Mouse (Mus musculus): ENCODE data around the gene Eif2ak4.

The Eif2ak4 gene

DNA sequence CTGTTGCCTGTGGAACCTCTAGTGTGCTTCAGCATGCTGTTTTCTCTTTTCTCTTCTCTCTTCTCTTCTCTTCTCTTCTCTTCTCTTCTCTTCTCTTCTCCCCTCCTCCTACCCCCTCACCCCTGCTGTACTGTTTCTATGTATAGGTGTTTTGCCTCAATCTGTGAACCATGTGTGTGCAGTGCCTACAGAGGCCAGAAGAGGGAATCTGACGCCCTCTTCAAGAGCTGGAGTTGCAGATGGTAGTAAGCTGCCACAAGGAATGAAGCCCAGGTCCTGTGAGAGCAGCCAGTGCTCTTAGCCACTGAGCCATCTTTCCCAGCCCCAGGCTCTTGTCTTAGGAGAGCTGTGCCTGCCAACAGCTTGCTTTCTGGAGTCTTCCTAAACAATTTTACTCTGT lies 78.2 kb downstream of the Eif2ak4 start:
- DNase-seq, result no peak

DNA sequence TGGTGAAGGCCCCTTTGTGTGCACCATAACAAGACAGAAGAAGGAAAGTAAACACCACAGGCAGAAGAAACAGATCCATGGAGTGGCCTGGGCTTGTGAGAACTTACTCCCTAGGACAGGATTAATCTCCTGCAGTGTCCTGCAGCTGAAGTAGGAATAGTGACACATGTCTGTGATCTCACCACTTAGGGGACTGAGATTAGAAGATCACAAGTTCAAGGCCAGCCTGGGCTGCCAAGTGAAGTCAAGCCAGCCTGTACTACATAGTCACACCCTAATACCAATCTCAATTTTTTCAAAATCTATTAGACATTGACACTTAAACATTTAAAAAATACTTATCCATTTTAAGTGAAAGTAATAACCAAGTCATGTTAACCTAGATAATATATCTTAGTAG lies 79.9 kb downstream of the Eif2ak4 start:
- DNase-seq, result no peak

DNA sequence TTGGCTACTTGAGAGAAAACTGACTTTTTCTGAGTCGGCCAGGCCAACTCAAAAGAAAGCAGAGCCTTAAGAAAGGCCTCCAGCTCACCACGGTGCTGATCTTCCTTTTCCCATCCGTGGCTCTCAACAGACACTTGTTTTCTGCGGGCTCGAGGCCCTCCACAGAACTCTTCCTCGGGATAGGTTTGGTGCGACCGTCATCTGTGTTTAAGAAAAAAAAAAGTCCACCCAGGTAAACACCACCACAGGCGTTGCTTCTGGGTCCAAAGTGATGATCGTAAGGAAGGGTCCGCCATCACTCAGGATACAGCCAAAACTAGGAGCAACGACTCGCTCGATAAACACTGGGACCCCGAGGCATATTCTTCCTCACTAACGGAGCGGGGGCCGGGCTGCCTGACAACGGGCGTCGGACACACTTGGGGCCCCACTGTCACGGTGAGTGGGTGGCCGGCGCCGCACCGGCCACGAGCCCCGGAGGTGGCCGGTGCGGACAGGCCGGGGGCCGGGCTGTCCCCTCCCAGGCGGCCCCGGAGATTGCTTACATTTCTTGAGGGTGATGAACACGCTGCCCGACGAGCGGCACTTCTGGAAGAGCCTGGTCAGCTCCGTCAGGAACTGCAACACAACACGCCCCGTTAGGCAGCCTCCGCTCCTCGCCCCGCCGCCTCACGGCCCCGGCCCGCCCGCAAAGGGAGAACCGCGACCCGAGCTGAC lies 90.6 kb downstream of the Eif2ak4 start:
- DNase-seq, result no peak

DNA sequence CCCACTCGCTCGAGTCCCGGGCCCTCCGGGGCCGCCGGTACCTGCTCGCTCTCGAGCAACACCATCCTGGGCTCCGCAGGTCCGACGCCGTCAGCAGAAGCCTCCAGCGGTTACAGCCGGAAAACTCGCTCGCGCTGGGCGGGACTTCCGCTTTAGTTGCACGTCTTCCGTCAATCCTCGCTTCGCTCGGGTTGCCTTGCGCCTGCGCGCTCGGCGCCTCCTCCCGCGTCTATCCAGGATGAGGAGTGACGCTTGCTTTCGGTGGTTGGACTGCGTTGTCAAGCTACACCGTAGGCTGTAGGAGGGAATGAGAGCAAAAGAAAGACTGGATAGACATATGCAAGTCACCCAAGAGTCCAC lies 91.1 kb downstream of the Eif2ak4 start, which contains the start of gene Srp14:
Srp14 (minus strand) TSS at position 162 of the 360 bp plus-strand sequence.
- DNase-seq, result peak; percentile 96

DNA sequence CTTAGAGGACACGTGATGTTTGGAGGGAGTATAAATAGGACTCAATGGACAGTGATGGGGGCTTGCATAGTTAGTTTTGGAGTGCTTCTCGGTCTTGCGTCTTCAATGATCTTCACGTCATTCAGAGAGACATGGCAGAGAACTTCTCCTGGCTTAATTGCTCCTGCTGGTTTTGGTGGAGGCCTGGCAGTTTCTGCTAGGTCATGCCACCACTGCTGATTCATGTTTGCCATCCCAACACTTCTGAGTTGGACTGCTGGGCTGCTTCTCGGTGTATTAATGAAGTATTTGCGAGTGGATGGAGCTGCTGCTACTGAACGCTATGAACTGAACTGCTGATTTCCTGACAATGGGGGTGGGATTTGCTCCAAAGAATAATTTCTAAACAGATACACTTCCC lies 92.5 kb downstream of the Eif2ak4 start:
- no peak for DNase-seq

DNA sequence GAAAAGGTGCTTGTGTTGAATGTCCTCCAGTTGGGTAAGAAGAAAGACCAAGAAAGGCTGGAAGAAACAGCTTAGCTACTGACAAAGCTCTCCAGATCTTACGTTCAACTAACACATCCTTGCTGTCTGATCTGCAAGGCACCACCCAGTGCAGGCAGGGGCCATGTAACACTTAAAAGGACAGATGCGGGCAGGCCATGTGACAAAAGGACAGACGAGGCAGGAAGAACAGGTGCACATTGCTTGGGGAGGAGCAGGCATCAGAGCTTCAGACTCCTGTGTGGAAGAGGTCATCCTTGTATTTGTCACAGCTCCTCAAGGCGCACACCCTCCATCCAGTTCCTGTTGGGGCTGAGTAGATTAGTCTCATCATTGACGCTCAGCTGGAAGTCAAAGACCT lies 94.6 kb downstream of the Eif2ak4 start:
- DNase-seq, result no peak

DNA sequence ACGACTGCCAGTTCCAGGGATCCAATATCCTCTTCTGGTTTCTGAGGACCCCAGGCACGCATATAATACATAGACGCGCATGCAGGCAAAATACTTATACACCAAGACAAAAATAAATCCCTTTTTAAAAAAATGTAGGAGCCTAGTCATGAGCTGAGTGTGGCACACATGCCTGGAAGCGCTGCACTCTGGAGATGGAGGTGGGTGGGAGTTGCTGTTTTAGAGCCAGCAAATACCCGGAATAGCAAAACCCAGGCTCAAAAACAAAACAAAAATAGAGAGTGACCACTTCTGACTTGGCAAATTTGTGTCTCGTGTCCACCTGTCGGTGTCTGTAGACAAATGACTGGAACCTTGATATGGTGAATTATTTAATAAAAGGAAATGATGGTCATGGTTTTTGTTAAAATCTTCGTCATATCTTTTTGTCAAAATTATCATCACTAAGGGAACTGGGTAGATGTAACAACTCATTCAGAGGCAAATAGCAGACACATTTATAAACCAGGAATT lies 96.0 kb downstream of the Eif2ak4 start:
- DNase-seq, result no peak

DNA sequence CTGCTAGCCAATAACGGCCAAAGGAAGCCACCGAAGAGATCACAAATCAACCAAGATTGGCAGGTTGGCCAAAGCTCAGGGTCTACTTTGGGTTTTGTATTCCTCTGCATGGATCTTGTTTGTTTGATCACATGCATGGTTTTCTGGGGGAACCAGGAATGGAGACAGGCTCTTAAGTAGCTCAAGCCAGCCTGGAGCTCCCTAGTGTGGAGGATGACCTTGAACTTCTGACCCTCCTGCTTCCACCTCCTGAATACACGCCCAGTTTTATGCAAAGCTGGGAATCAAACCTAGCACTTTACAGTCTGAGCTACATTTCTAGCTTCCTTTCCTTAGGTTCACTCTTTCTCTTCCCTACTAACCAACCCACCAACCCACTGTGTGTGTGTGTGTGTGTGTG lies 97.0 kb downstream of the Eif2ak4 start:
- DNase-seq, result no peak

DNA sequence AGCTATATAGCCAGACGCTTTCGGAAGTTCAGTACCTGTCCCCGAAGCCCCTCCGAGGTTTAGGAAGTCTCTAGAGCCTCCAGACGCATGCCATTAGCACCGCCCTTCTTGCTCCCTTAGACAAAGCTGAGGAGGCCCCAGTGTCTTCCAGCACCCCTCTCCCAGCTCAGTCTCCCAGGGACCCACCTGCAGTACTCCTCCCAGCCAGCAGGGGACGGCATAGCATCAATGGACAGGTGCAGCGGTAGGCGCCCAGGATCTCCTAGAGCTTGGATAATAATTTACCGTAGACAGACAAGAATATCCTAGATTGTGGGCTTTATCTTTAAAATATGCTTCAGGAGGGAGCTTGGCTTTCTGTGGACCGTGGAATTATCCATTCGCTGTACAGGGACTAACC lies 98.5 kb downstream of the Eif2ak4 start:
- DNase-seq, result peak; percentile 91

DNA sequence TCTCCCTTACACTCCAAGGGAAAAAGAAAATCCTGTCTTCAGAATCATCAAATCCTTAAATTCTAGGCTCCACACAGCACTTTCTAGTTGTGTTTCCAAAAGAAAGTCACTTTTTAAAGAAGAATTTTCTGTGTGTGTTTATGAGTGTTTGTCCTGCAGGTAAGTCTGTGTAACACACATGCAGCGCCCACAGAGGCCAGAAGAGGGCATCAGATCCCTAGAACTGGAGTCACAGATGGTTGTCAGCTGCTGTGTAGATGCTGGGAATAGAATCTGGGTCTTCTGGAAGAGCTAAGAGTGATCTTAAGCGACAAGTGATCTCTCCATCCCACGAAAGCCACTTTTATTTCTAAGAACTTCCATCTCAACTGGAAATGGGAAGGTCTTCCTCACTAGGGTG lies 99.4 kb downstream of the Eif2ak4 start:
- peak; percentile 51 for DNase-seq

DNA sequence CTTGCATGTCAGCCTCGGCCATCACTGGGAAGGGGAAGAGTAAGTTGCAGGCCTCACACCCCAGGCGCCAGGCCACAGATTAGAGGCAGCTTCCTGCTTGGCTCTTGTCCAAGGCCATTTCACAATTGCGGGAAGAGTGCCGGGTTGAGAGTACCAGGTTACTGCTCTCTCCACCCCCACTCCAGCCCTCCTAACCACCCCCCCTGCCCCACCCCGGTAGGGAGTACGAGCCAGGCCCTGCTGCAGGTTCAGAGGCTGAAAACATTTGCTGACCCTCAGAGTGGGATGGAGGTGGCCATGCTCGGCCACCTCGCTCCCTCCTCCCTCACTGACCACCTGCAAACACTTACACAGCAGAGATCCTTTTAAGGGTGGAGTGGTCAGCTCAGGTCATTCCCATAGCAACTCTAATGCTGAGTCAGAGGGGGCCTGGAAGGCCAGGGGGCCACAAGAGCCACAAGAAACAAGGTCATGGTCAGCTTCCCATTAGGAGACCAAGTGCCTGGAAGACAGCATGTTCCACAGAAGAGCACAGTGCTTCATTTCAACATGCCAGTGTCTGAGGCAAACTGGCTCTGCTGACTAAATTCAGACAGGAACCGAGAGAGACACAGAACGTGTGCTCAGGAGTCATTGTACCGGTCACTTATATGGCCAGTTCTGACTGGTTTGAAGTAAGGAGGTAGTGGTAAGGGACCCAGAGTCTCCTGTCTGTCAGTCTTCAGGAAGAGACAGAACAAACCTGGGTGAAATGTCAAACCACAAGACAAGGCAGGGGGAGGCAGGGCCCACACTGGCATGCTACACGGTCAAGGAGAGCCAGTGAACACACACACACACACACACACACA lies 102.0 kb downstream of the Eif2ak4 start:
- peak; percentile 91 for DNase-seq

DNA sequence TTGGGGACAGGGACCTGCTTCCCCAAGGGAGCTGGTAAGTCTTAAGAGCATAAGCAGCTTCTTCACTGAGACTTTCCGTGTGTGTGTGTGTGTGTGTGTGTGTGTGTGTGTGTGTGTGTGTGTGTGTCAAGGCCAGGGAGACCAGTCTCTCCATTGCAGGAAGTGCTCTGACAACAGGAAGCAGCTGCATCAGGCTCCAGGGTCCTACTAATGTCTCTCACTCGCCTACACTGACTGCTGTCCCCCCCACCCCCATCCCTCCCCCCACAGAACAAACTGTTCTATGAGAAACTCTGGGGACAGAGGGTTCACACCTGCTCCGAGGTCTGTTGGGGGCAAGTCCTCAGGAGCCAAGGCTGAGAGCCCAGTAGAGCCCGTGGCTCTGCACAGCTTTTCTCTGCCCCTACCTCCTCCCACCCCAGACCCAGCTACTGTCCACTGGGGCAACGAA lies 102.9 kb downstream of the Eif2ak4 start:
- peak; percentile 66 for DNase-seq

DNA sequence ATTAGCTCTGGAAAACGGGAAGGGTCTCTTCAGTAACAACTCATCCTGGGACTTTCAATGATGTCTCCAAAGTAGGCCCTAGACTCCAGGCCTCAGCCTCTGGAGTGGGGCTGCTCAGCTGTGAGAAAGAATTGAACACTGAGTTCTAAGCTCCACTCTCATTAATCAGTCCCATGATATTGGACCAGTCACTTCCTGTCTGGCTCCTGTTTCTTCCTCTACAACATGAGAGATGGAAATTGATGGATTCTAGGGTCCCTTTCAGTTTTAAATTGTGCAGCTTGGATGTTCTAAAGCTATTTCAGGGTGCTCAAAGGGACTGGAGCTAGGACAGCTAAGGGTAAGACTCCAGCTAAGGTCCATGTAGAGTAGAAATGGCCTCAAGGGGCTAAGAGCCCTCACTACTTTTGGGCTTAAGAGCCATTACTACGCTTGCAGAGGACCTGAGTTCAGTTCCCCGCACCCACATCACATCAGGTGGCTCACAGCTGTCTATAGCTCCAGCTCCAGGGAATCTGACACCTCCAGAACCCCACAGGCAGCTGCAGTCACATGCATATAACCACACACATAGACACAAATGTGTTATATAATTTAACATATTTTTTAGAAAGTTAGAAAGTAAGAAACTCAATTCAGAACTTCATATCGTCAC lies 103.5 kb downstream of the Eif2ak4 start:
- DNase-seq, result no peak

DNA sequence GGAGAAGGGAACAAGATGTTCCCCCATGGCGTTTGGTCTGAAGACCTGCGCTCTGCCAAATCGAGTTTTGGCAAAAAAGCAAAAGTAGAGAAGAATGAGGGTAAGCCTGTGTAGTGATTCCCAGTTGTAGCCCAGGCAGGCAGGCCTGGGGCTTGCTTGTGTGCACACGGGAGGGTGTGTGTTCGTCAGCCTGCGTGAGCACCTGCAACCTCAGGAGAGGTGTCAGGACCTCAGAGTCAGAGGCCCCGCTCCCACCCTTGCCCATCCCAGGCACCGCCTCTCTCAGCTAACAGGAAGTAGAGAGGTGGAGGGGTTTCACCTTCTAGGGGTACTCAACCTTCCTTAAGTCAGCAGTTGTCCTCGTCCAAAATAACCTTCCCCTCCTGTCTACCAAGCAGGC lies 106.6 kb downstream of the Eif2ak4 start:
- no peak for DNase-seq

DNA sequence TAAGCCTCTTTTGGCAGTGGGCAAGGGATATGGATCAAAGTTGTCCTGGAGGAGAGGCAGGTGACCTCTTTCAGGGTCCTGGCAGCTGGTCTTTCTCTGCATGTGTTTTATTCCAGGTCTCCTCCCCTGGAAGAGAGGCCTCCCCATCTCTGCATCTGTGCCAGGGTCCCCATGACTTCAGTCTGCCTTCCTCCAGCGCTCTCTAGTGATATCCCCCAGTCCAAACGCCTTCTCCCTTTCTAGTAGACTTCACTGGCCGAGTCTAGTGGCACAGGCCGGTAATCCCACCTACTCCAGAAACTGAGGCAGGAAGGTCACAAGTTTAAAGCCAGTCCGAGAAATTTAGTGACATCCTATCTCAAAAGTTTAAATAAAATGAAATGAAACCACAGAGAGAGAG lies 109.5 kb downstream of the Eif2ak4 start:
- DNase-seq, result no peak

DNA sequence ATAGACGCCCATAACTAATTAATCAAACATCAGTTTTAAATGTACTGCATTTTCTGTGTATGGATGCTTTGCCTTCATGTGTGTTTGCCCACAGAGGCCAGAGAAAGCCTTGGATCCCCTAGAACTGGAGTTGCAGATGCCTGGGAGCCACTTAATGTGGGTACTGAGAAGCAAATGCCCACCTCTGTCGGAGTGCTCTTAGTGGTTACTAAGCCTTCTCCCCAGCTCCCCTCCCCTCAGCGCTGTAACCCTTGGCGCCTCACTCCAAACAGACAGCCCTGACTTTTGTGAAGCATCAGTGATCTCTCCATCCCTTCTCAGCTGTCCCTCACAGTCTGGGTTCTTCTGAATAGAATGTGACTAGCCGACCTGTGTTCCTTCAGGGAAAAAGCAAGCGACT lies 110.1 kb downstream of the Eif2ak4 start:
- no peak for DNase-seq

DNA sequence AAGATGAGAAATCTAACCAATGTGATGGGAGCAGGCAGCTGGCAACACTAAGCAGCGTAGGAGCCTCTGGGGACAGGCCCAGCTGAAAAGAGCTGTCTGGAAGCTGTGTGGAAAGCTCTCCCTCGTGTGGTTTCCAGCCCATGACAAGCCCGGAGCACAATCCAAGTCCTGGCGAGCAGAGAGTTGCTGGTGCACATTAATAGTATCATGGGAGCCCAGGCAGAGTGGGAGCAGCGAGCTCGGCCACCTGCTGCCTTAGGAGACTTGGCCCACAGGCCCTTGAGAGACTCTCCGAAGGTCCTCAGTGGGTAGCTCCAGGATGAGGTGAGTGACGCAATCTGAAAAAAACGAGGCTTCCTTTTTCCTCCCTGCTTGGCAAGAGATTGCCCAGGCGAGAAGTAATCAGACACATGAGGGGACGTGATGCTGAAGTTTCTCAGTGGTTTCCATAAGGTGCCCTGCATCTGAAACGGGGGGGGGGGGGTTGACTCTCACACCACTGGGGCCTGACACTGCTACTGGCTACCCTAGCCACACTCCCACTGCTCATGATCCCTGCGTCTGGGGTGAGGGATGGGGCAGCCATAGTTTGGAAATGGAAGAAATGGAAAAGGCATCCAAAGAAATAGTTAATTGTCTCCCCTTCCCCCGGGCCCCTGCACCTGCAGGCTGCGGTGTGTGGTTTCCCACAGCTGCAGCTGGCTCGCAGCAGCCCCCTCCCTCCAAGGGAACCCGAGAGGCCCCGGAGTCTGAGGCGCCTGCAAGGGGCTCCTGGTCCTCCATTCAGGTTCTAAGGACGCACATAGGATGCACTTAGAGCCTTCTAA lies 110.9 kb downstream of the Eif2ak4 start:
- no peak for DNase-seq

DNA sequence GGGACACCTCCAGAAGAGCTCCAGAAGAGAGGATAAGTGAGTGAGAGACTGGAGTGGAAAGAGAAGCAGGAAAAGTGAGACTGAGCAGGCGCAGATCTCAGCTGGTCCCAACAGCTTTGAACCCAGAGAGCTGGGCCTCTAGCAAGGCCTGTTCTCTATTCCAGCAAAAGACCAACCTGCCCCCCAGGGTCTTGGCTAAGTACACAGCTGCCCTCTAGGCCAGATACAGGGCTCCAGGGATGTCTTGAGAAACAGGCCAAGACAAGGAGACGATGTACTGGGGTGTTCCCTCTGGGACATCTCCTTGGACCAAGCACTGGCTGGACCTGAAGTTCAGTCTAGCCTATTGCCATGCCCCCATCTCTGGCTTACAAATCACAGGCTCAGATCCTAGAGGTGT lies 111.8 kb downstream of the Eif2ak4 start:
- DNase-seq, result no peak

DNA sequence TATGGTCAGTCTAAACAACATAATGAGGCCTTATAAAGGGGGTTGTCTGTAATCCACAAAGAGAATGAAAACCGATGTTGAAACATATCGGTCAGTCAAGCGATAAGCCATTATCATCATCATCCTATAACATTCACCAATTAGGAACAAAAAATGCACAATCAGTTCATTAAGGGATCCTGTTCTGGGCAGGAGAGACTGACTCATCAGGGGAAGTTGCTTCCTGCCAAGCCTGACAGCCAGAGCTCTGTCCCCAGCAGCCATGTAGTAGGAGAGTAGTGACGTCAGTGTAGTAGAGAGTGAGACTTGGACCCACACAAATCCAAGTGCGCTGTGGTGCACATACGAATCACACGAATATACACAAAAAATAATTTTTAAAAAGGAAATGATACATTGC lies 118.7 kb downstream of the Eif2ak4 start:
- no peak for DNase-seq

DNA sequence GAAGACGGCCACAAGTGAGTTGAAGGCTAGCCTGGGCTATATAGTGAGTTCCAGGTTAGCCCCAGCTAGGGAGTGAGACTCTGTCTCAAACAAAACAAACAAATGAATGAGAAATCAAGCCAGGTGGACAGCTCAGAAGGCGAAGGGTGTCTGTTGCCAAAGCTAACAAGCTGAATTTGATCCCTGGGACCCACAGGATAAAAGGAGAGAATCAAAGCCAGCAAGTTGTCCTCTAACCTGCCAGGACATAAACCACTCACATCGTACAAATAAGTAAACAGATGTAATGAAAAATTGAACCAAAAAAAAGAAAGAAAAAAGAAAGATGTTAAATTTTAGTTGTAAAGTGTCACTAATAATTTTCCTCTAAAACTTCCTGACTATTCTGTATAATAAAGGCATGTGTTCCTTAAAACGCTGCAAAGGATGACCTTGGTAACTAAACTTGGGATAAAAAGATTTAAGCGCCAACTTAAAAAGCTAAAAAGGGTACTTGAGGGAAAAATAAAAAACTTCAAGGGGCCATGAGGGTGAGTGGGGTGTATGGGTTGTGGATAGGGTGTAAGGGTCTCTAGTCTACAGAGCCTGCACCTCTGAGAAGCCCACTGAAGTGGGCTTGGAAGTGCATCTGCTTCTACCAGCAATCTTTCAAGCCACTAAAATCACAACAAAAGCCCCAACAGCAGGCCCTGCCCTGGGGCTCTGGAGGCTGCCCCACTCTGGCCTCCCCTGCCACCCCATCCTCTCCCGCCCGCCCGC lies 121.4 kb downstream of the Eif2ak4 start:
- DNase-seq, result no peak

DNA sequence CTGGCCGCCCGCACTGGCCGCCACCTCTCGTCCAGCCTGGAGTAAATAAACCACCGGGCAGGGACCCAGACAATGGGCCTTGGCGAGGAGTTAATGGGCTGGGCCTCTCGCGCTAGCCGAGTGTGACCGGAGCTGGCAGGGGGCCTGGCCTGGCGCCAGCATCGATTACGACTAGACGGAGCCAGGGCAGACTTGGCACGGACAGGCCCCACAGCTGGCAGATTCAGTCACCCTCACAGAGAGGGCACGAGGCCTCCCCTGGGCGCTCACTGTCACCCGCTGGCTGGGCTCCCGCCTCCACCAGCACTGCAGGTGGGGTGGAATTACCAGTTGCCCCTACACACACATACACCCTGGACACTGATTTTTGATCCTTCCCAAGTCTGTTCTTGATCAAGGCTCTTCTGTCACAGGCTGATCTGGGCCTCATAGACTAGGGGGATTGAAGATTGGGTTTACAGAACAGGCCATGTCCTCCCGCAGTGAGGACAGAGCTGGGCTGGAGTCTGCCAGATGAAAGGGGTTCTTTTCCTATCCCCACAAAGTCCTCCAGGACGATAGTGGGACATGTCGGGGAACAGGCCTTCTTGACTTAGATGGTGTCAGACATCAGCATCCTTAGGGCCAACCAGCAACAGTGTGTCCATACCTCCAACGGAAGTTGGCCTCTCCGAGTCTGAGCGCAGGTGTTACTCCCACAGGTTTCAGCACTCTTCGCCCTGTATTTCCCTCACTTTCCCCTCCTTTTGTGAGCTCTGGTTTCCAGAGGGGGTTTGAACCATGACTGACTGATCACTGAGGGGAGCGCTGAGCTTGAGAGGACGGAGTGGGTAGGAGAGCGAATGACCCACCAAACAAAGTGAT lies 122.3 kb downstream of the Eif2ak4 start:
- peak; percentile 95 for DNase-seq
